Mouse (Mus musculus): ENCODE results near the gene Scn5a. TPM values are rescaled to one million over a fixed set of nuclear protein-coding genes. Genes with fewer than 3 reads are reported as not detected.

The Scn5a gene
- total RNA-seq, 2 experiments from 2014 or later = 129 to 133 TPM

GRCm38 (mm10) chr9:119473011-119473410, 105.8 kb downstream of the Scn5a start:
- intact Hi-C loops (cut with DNase I) = no loop called here
- no peak for DNase-seq

GRCm38 (mm10) chr9:119472412-119472918, 106.4 kb downstream of the Scn5a start:
- intact Hi-C loops (cut with DNase I) = no loop called here
- peak in 1 of 2 experiments; percentile 55 for DNase-seq

DNA sequence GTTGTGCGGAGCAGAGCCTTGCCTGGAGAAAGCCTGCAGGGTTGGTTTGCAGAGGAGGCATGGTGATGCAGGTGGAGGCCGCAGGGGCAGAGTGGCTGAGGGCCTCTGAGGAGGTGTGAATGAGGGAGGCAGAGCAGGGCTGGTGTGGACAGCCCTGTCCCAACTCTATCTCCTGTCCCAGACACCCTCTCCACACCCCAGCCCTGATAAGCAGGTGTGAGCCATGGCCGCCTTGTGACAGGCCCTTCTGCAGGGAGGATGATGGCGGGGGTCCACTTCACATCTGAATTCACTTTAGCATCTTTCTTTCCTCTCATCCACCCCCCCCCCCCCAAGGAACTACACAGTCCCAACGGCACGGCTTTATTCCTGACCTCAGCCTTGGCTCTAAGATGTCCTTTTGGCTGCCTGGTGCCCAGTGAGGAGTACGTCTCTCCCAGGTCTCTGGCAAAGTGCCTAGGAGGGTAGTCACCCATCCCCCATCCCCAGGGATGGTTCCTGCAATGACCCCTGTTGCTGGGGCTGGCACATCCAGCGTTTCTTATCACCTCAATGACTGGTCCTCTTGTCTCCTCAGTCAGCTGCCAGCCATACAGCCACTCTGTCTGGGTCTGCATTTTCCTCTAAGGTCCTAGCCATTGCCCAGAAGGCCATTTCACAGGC, 109.0 kb downstream of the Scn5a start:
- intact Hi-C loops (cut with DNase I) = loop anchor here (5.0 kb wide), 1 partner anchor 47 kb away; no protein-coding TSS in a partner anchor
- DNase-seq = peak; percentile 68 to 78

- peak; percentile 56 to 77 for DNase-seq
Observed at GRCm38 (mm10) chr9:119465595-119465994, 113.2 kb downstream of the Scn5a start.

GRCm38 (mm10) chr9:119465056-119465455, 113.8 kb downstream of the Scn5a start:
- DNase-seq = no peak
- intact Hi-C loops (cut with DNase I) = loop anchor here (5.0 kb wide), 1 partner anchor 52 kb away; no protein-coding TSS in a partner anchor

More at GRCm38 (mm10) chr9:119465595-119465994, 113.2 kb downstream of the Scn5a start:
- intact Hi-C loops (cut with DNase I) = loop anchor here (5.0 kb wide), 1 partner anchor 52 kb away; no protein-coding TSS in a partner anchor

GRCm38 (mm10) chr9:119460410-119460809, 118.4 kb downstream of the Scn5a start:
- DNase-seq = peak; percentile 61 to 77
- intact Hi-C loops (cut with DNase I) = loop anchor here (2.0 kb wide), 1 partner anchor 120 kb away; no protein-coding TSS in a partner anchor

DNA sequence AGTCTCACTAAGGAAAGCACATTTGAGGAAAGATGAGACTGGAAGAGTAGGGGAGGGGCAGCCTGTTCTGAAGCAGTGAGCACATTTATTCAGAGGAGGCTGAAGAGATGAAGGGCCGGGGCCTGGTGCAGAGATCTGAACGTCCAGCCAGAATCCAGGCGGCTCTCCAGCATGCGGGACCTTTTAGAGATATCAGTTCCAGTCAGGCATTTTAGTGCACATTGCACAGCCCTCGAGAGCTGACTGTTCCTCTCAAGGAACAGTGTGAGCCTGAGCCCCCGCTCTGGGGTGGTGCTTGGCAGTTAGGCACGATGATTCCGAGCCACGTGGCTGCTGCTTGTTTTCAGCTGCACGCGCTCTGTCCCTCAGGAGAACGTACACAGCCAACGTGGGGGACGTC, 121.7 kb downstream of the Scn5a start:
- intact Hi-C loops (cut with DNase I) = loop anchor here (5.0 kb wide), 1 partner anchor 435 kb away; the partner anchor contains the start of gene Wdr48
- DNase-seq = no peak

- DNase-seq = no peak
- intact Hi-C loops (cut with DNase I) = loop anchor here (5.0 kb wide), 1 partner anchor 436 kb away; the partner anchor contains the start of gene Wdr48
Observed at GRCm38 (mm10) chr9:119455967-119456366, 122.8 kb downstream of the Scn5a start.

DNA sequence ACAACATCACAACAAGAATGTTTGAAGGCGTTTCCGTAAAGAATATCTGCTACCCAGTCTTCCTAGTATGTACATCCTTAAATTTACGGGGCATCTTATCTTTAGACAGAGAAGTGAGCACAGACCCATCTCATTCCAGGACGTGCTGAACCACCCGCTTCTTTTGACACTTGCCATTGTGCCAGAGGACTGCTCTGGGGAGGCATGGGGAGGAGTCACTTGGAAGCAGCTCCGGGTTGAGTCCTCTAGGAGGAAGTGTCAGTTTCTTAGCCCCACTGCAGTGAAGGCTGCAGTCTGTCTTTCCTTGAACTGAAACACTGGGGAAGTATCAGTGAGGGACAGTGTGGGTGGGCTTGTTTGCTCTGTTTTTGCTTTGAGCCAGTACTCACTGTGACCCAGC, 133.1 kb downstream of the Scn5a start:
- intact Hi-C loops (cut with DNase I) = no loop called here
- DNase-seq = no peak

DNA sequence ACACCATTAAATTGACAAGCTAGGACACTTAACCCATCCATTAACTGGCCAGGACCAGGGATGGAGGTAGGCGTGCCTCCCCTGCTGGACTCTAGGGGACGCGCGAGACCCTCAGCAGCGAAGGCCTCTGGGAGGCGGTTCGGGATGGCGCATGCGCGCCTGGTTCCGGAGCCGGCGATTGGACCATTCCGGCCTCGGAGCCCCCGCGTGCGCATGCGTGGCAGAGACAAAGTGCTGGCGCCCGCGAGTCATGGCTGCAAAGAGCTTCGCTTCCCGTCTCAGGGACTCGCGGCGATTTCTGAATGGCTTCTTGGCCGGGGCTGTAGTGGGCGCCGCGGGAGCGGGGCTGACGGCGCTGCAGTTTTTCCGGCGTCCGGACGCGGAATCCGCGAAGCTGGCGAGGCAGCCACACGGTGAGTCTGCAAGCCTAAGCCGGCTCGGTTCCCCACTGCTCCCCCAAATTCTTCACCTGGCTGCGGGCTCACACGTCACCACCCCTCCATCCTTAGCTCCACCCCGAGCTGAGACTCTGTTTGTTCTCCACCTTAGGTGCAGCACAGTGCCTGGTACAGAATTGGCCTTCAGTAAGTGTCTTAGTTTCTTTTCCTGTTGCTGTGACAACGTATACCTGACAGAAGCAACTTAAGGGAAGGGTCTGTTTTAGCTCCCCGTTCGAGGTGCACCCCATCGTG, 133.9 kb downstream of the Scn5a start, which contains the start of gene Exog:
TSS of gene Exog (plus strand) at position 206 of the 692 bp plus-strand sequence.
- peak; percentile 99 for DNase-seq
- intact Hi-C loops (cut with DNase I) = no loop called here

- intact Hi-C loops (cut with DNase I) = no loop called here
- DNase-seq = no peak
Observed at GRCm38 (mm10) chr9:119438498-119439000, 140.3 kb downstream of the Scn5a start.

- no peak for DNase-seq
- intact Hi-C loops (cut with DNase I) = no loop called here
Observed at GRCm38 (mm10) chr9:119438065-119438464, 140.8 kb downstream of the Scn5a start.

DNA sequence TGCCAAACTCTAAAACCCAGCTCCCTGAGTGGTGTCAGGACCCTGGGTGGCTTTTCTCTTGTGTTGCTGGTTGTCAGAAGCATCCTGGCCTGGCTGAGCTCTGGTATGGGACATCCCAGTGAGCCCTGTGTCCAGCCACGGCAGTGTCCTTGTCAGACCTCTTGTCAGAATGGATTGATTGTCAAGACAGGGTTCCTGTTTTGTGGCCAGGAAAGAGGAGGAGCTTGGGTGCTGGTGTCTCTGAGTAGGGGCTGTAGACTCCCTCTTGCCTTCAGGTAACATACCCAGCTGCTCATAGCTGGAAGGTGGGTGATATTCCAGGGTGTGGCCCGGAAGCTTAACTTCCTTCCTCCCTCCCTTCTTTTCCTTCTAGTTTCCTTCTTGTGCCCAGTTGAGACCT, 143.0 kb downstream of the Scn5a start:
- intact Hi-C loops (cut with DNase I) = no loop called here

More for the DNA sequence above, 143.0 kb downstream of the Scn5a start:
- no peak for DNase-seq

Other genes starting within 250 kb of the Scn5a start
- 10 to 100 TPM; 81.0 to 81.7 TPM for gene Acaa1a, start 239.3 kb downstream of the Scn5a start, total RNA-seq (2021)
- gene Myd88, start 237.6 kb downstream of the Scn5a start, total RNA-seq (2021) = 10 to 100 TPM; 15.7 to 16.4 TPM
- gene Xylb, start 221.6 kb downstream of the Scn5a start, total RNA-seq (2021) = under 1 TPM; 0.24 to 0.29 TPM
- gene Slc22a14, start 213.5 kb downstream of the Scn5a start, total RNA-seq (2021) = under 1 TPM in 1 of 2 experiments, not detected in 1; 0.22 TPM
- gene Acvr2b, start 176.9 kb downstream of the Scn5a start, total RNA-seq (2021) = 1 to 10 TPM; 5.7 to 6.7 TPM
- gene Exog, start 134.1 kb downstream of the Scn5a start, total RNA-seq (2021) = 1 to 10 TPM; 2.4 to 3.2 TPM
- under 1 TPM; 0.44 to 0.53 TPM for gene Scn10a, start 140.3 kb upstream of the Scn5a start, total RNA-seq (2021)
- gene Scn11a, start 246.4 kb upstream of the Scn5a start, total RNA-seq (2021) = under 1 TPM; 0.05 to 0.07 TPM